In genomic region chr3:32490076-32490927, GRCm38 (mm10) we compare ENCODE assay signal across 1 mouse cellular context.
TF ChIP-seq lines count a peak whose summit lies in the region.

No protein-coding gene starts in this region.

TF ChIP-seq in CH12.LX, 34 proteins besides CTCF, POLR2A, EP300 and RAD21 (continued from another document):
- TF ChIP-seq KAT2A (IDR thresholded peaks at IDR 0.05; ENCODE audit: insufficient replicate concordance, low read length) (0 out of 2 replicates have a peak, but pooled peaks have one; percentile 15), UBTF (IDR thresholded peaks at IDR 0.05; ENCODE audit: low read depth, low read length) (peak; percentile 17; the same call in 1 of the 2 replicates), ELF1 (IDR thresholded peaks at IDR 0.05; ENCODE audit: low read depth, low read length) (peak; percentile 51), CHD2 (IDR thresholded peaks at IDR 0.05; ENCODE audit: low read length) (peak; percentile 44; the same call in 1 of the 2 replicates), BHLHE40 (IDR thresholded peaks at IDR 0.05; ENCODE audit: low read depth, low read length) (peak; percentile 47; the same call in 1 of the 2 replicates), GABPA (IDR thresholded peaks at IDR 0.05; ENCODE audit: insufficient replicate concordance, low read depth, low read length) (no peak), IRF4 (IDR thresholded peaks at IDR 0.05; ENCODE audit: low read depth, low read length) (0 out of 2 replicates have a peak, but pooled peaks have one; percentile 24), E2F4 (IDR thresholded peaks at IDR 0.05; ENCODE audit: insufficient replicate concordance, low read depth, low read length) (no peak), MAX (IDR thresholded peaks at IDR 0.05; ENCODE audit: low read length) (peak; percentile 76), USF2 (conservative IDR thresholded peaks at IDR 0.05; ENCODE audit: low read depth, low read length) (no peak), NRF1 (IDR thresholded peaks at IDR 0.05; ENCODE audit: low read depth, low read length) (peak; percentile 90), NELFE (IDR thresholded peaks at IDR 0.05; ENCODE audit: low read depth, low read length) (peak; percentile 53), CHD1 (IDR thresholded peaks at IDR 0.05; ENCODE audit: low read depth, low read length) (peak; percentile 92; the same call in 1 of the 2 replicates), ZNF384 (IDR thresholded peaks at IDR 0.05; ENCODE audit: low read depth, low read length) (no peak), SMC3 (IDR thresholded peaks at IDR 0.05; ENCODE audit: low read depth, low read length) (peak; percentile 3; the same call in 1 of the 2 replicates), TCF12 (IDR thresholded peaks at IDR 0.05; ENCODE audit: low read depth, low read length) (0 out of 2 replicates have a peak, but pooled peaks have one; percentile 40), ZC3H11A (IDR thresholded peaks at IDR 0.05; ENCODE audit: low read depth, low read length) (no peak), RCOR1 (conservative IDR thresholded peaks at IDR 0.05; ENCODE audit: low read depth, low read length) (0 out of 2 replicates have a peak, but pooled peaks have one; percentile 32), ETS1 (conservative IDR thresholded peaks at IDR 0.05; ENCODE audit: low read depth, low read length) (0 out of 2 replicates have a peak, but pooled peaks have one; percentile 40), MAFK (IDR thresholded peaks at IDR 0.05; ENCODE audit: insufficient replicate concordance, low read length) (peak; percentile 21; the same call in 1 of the 2 replicates), ZMIZ1 (IDR thresholded peaks at IDR 0.05; ENCODE audit: low read depth, low read length) (no peak)
TF ChIP-seq in CH12.LX: peak in this region for 21.
